Mouse (Mus musculus) stomach, embryonic 16.5 days (tissue): ENCODE data around the gene Ncam1. TPM values are rescaled to one million over a fixed set of nuclear protein-coding genes. Genes with fewer than 3 reads are reported as not detected.
A peak's percentile ranks its signal among the peaks of the same experiment; 100 is the strongest.

ENCODE experiments used
- ATAC-seq: fragments of 200-750 bp; cut with Nextera tagmentation; 2 replicates; pipeline ENCODE4 v1.8.0; 2017; ENCODE audit warnings: moderate number of reproducible peaks, moderate TSS enrichment; ENCODE audit not compliant: insufficient read depth, low FRiP score
- H3K27ac ChIP-seq: fragments of 300-500 bp; sonication (generic); 2 replicates; pipeline ENCODE4 v1.5.1; 2014; ENCODE audit warnings: low read length
- H3K27me3 ChIP-seq: fragments of 300-500 bp; sonication (generic); 2 replicates; pipeline ENCODE4 v1.6.1; 2014; ENCODE audit warnings: low read length, control low read depth, mixed read lengths; ENCODE audit not compliant: control insufficient read depth, insufficient read depth
- H3K36me3 ChIP-seq: fragments of 300-500 bp; sonication (generic); 2 replicates; pipeline ENCODE4 v1.6.1; 2014; ENCODE audit warnings: low read length; ENCODE audit not compliant: control insufficient read depth, insufficient read depth
- H3K4me1 ChIP-seq: fragments of 300-500 bp; sonication (generic); 2 replicates; pipeline ENCODE4 v1.6.1; 2014; ENCODE audit warnings: low read length, control low read depth, mixed read lengths; ENCODE audit not compliant: control insufficient read depth, insufficient read depth
- H3K4me2 ChIP-seq: fragments of 300-500 bp; sonication (generic); 2 replicates; pipeline ENCODE4 v1.6.1; 2014; ENCODE audit warnings: low read depth, low read length, mixed read lengths
- H3K4me3 ChIP-seq: fragments of 300-500 bp; sonication (generic); replicated peaks from 2 replicates; pipeline ENCODE4 v1.5.1; 2014; ENCODE audit warnings: mild to moderate bottlenecking, low read length
- H3K9ac ChIP-seq: fragments of 300-500 bp; sonication (generic); 2 replicates; pipeline ENCODE4 v1.6.1; 2014; ENCODE audit warnings: low read length
- H3K9me3 ChIP-seq: fragments of 300-500 bp; sonication (generic); replicated peaks from 2 replicates; pipeline ENCODE4 v1.6.1; 2016; ENCODE audit warnings: low read length, control low read depth; ENCODE audit not compliant: control insufficient read depth
- WGBS: fragments of 180-500 bp; shearing (Covaris S2); extraction: QIAGEN DNeasy Blood & Tissue Kit; methylation state at CpG from one replicate; pipeline ENCODE4 v1.1.7; 2014; 5-methylcytosine and 5-hydroxymethylcytosine counted together
- polyA plus RNA-seq: library from polyadenylated mRNA; unstranded; fragments of >200 nt; fragmentation: Nextera tagmentation; extraction: Ambion mirVana; gene quantifications from 2 replicates; pipeline ENCODE4 v1.2.1, GENCODE M21; 2015

The Ncam1 gene
- polyA plus RNA-seq, 1 experiment from 2014 or later, result 114 TPM

- Histone ChIP-seq H3K4me2 (no peak overlapping the region), H3K36me3 (no peaks in the 10 kb centered on the region), H3K9me3 (no peaks in the 10 kb centered on the region), H3K9ac (no peak overlapping the region), H3K27ac (no peak overlapping the region), H3K27me3 (no peaks in the 10 kb centered on the region), H3K4me1 (no peaks in the 10 kb centered on the region), H3K4me3 (no peak overlapping the region)
- no peak for ATAC-seq
- WGBS, result 90% methylated on average over 3 of the region's 3 CpGs
Measured at GRCm38 (mm10) chr9:49509094-49509493, 289.6 kb downstream of the Ncam1 start.

GRCm38 (mm10) chr9:49507829-49508585 lies 290.7 kb downstream of the Ncam1 start:
- Histone ChIP-seq H3K27ac (no peak overlapping the region), H3K36me3 (no peaks in the 10 kb centered on the region), H3K4me2 (no peak overlapping the region), H3K4me1 (no peaks in the 10 kb centered on the region), H3K9ac (no peak overlapping the region), H3K27me3 (no peaks in the 10 kb centered on the region), H3K9me3 (no peaks in the 10 kb centered on the region), H3K4me3 (no peak overlapping the region)
- ATAC-seq, result no peak
- 86% methylated on average over 9 of the region's 9 CpGs for WGBS

- Histone ChIP-seq H3K36me3 (no peaks in the 10 kb centered on the region), H3K27ac (no peak overlapping the region), H3K4me1 (no peaks in the 10 kb centered on the region), H3K4me2 (no peak overlapping the region), H3K4me3 (no peak overlapping the region), H3K9ac (no peak overlapping the region), H3K27me3 (no peaks in the 10 kb centered on the region), H3K9me3 (no peaks in the 10 kb centered on the region)
- no peak for ATAC-seq
- WGBS, result 74% methylated on average over 5 of the region's 5 CpGs
Measured at GRCm38 (mm10) chr9:49504658-49505057, 294.1 kb downstream of the Ncam1 start.

- no peaks in the 10 kb centered on the region for H3K27me3 ChIP-seq
- H3K9me3 ChIP-seq, result no peaks in the 10 kb centered on the region
- no peak overlapping the region for H3K4me2 ChIP-seq
- no peak for ATAC-seq
- 87% methylated on average over 4 of the region's 4 CpGs for WGBS
- H3K4me3 ChIP-seq, result no peak overlapping the region
- H3K4me1 ChIP-seq, result no peaks in the 10 kb centered on the region
- no peak overlapping the region for H3K27ac ChIP-seq
- no peaks in the 10 kb centered on the region for H3K36me3 ChIP-seq
- no peak overlapping the region for H3K9ac ChIP-seq
Measured at GRCm38 (mm10) chr9:49502245-49502644, 296.5 kb downstream of the Ncam1 start.

GRCm38 (mm10) chr9:49499878-49500277 lies 298.8 kb downstream of the Ncam1 start:
- H3K9me3 ChIP-seq, result no peaks in the 10 kb centered on the region
- no peak for ATAC-seq
- 88% methylated on average over 2 of the region's 2 CpGs for WGBS

GRCm38 (mm10) chr9:49493979-49494649 lies 304.6 kb downstream of the Ncam1 start:
- H3K36me3 ChIP-seq, result no peaks in the 10 kb centered on the region
- WGBS, result 3% methylated on average over 4 of the region's 4 CpGs
- peak; percentile 81; the same call in 1 of the 2 replicates for ATAC-seq
- H3K27me3 ChIP-seq, result no peaks in the 10 kb centered on the region
- H3K4me3 ChIP-seq, result no peak overlapping the region
- H3K4me1 ChIP-seq, result no peaks in the 10 kb centered on the region
- H3K9me3 ChIP-seq, result no peaks in the 10 kb centered on the region
- no peak overlapping the region for H3K4me2 ChIP-seq
- H3K27ac ChIP-seq, result peak overlapping the region; percentile 47; the same call in 1 of the 2 replicates
- no peak overlapping the region for H3K9ac ChIP-seq

More at GRCm38 (mm10) chr9:49499878-49500277, 298.8 kb downstream of the Ncam1 start:
- no peaks in the 10 kb centered on the region for H3K27me3 ChIP-seq
- H3K4me1 ChIP-seq, result no peaks in the 10 kb centered on the region
- no peak overlapping the region for H3K9ac ChIP-seq
- H3K4me3 ChIP-seq, result no peak overlapping the region
- H3K27ac ChIP-seq, result no peak overlapping the region
- H3K4me2 ChIP-seq, result no peak overlapping the region
- no peaks in the 10 kb centered on the region for H3K36me3 ChIP-seq

GRCm38 (mm10) chr9:49490609-49491008 lies 308.1 kb downstream of the Ncam1 start:
- no peak overlapping the region for H3K9ac ChIP-seq
- no peaks in the 10 kb centered on the region for H3K9me3 ChIP-seq
- no peak for ATAC-seq
- H3K4me2 ChIP-seq, result no peak overlapping the region
- H3K4me3 ChIP-seq, result no peak overlapping the region
- H3K4me1 ChIP-seq, result 0 out of 2 replicates have a peak, but pooled peaks cover under 1% of the 10 kb centered on the region
- WGBS, result 73% methylated on average over 4 of the region's 4 CpGs
- H3K27ac ChIP-seq, result no peak overlapping the region
- no peaks in the 10 kb centered on the region for H3K27me3 ChIP-seq
- no peaks in the 10 kb centered on the region for H3K36me3 ChIP-seq

GRCm38 (mm10) chr9:49488912-49489895 lies 309.5 kb downstream of the Ncam1 start:
- no peak overlapping the region for H3K27ac ChIP-seq
- H3K27me3 ChIP-seq, result no peaks in the 10 kb centered on the region
- 25% methylated on average over 16 of the region's 16 CpGs for WGBS
- H3K9ac ChIP-seq, result no peak overlapping the region
- ATAC-seq, result peak; percentile 41; the same call in 1 of the 2 replicates
- H3K4me3 ChIP-seq, result no peak overlapping the region
- H3K4me1 ChIP-seq, result 0 out of 2 replicates have a peak, but pooled peaks cover 8% of the 10 kb centered on the region
- H3K9me3 ChIP-seq, result no peaks in the 10 kb centered on the region
- no peaks in the 10 kb centered on the region for H3K36me3 ChIP-seq
- peak overlapping the region; percentile 42 for H3K4me2 ChIP-seq
